Mouse (Mus musculus): ENCODE measurements at regions not wholly inside any gene's neighbourhood (a gene's known extent, or its start where the extent isn't known, plus 50 kb on each side); places are given as distances from the start of the nearest gene placed in this dataset.

DNA sequence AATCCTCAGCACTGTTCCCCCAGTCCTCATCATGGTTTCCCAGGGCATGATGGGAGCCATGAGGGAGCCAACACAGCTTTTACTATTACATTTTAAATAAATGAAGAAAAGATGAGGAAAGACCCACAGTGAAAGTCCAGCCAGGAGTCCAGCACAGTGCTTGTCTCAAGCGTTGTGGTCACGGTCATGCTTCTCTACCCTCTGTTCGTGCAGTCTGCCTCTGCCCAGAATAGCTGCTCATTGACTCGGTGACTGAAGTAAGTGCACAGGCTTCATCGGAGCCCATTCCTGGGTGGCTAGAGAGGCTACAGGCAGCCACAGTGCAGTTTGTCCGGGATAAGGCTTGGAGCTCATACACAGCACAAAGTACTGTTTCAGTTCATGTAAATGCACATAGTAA is 226.1 kb upstream of the Dpp6 start:
- no peaks in the 10 kb centered on the region for H3K79me2 ChIP-seq (ENCODE audit: control insufficient read depth, insufficient read depth, low read length, poor library complexity)
- H3K27me3 ChIP-seq (ENCODE audit: control insufficient read depth in 1 of 2, insufficient read depth in 2 of 2, low read length in 2 of 2): no peaks in the 10 kb centered on the region
- H3K4me3 ChIP-seq (ENCODE audit: control insufficient read depth in 1 of 2, insufficient read depth in 1 of 2, low read depth in 2 of 2, low read length in 2 of 2): no peak overlapping the region
- DNase-seq (ENCODE audit: low read depth, low spot score): no peak
- H3K9me3 ChIP-seq (replicated peaks; ENCODE audit: insufficient read depth, low read length): no peaks in the 10 kb centered on the region
- H3K4me1 ChIP-seq (ENCODE audit: control insufficient read depth in 1 of 2, insufficient read depth in 2 of 2, low read length in 2 of 2): no peaks in the 10 kb centered on the region
- no peak overlapping the region for H3K9ac ChIP-seq (ENCODE audit: control insufficient read depth, low read depth, low read length, poor library complexity, severe bottlenecking)
- no peak overlapping the region for H3K27ac ChIP-seq (ENCODE audit: control insufficient read depth, low read depth, low read length)
- H3K36me3 ChIP-seq (ENCODE audit: control insufficient read depth in 1 of 2, insufficient read depth in 2 of 2, low read length in 2 of 2): no peaks in the 10 kb centered on the region
- no peak for TF ChIP-seq CTCF (IDR thresholded peaks at IDR 0.05 in 2 of 3, conservative IDR thresholded peaks at IDR 0.05 in 1 of 3; ENCODE audit: control insufficient read depth in 1 of 3, insufficient read depth in 1 of 3, low read depth in 2 of 3, low read length in 3 of 3, poor library complexity in 1 of 3, severe bottlenecking in 1 of 3)
- no peak for TF ChIP-seq ZMIZ1 (IDR thresholded peaks at IDR 0.05; ENCODE audit: low read depth, low read length)
- TF ChIP-seq KAT2A (conservative IDR thresholded peaks at IDR 0.05; ENCODE audit: low read depth, low read length): no peak
- no peak for TF ChIP-seq USF1 (IDR thresholded peaks at IDR 0.05; ENCODE audit: low read depth, low read length)
- no peak for TF ChIP-seq TCF12 (IDR thresholded peaks at IDR 0.05; ENCODE audit: low read depth, low read length)
- no peak for TF ChIP-seq MEF2A (IDR thresholded peaks at IDR 0.05; ENCODE audit: extremely low read depth, insufficient replicate concordance, low read depth, low read length, poor library complexity, severe bottlenecking)
- TF ChIP-seq RAD21 (IDR thresholded peaks at IDR 0.05; ENCODE audit: low read depth, low read length): no peak
- TF ChIP-seq ELF1 (IDR thresholded peaks at IDR 0.05; ENCODE audit: low read depth, low read length): no peak
- no peak for TF ChIP-seq GABPA (IDR thresholded peaks at IDR 0.05; ENCODE audit: low read depth, low read length)
- no peak for TF ChIP-seq MYB (IDR thresholded peaks at IDR 0.05; ENCODE audit: low read depth, low read length)
- TF ChIP-seq USF2 (IDR thresholded peaks at IDR 0.05; ENCODE audit: borderline replicate concordance in 1 of 2, insufficient read depth in 1 of 2, low read depth in 1 of 2, low read length in 2 of 2): no peak

DNA sequence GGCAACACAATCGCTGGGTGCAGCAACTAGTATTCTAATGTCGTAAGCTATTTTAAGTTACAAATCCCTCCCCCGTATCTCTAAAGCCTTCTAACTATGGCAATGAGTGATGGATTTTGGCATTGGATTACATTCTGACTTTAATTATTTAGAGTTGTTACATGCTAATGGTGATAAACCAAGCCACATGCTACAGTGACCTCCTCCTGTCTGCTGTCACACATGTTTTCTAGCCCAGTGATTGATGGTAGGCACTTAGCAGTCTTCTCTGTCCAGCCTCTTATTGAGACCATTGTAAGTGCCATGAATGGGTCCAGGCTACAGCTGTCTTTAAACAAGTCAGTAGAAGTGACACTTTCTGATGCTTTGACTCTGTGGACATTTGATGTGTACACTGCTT is 224.7 kb upstream of the Dpp6 start:
- TF ChIP-seq GATA1 (IDR thresholded peaks at IDR 0.05; ENCODE audit: low read depth, low read length) (no peak), ZKSCAN1 (IDR thresholded peaks at IDR 0.05; ENCODE audit: low read depth, low read length) (no peak), TAL1 (IDR thresholded peaks at IDR 0.05; ENCODE audit: low read length) (no peak), RCOR1 (IDR thresholded peaks at IDR 0.05; ENCODE audit: low read depth, low read length) (no peak), TCF12 (IDR thresholded peaks at IDR 0.05; ENCODE audit: low read depth, low read length) (no peak), USF2 (IDR thresholded peaks at IDR 0.05; ENCODE audit: borderline replicate concordance in 1 of 2, insufficient read depth in 1 of 2, low read depth in 1 of 2, low read length in 2 of 2) (no peak), NELFE (IDR thresholded peaks at IDR 0.05; ENCODE audit: low read depth, low read length) (no peak)
- no peaks in the 10 kb centered on the region for H3K27me3 ChIP-seq (ENCODE audit: control insufficient read depth in 1 of 2, insufficient read depth in 2 of 2, low read length in 2 of 2)
- H3K9me3 ChIP-seq (replicated peaks; ENCODE audit: insufficient read depth, low read length): no peaks in the 10 kb centered on the region
- no peak overlapping the region for H3K4me3 ChIP-seq (ENCODE audit: control insufficient read depth in 1 of 2, insufficient read depth in 1 of 2, low read depth in 2 of 2, low read length in 2 of 2)
- H3K36me3 ChIP-seq (ENCODE audit: control insufficient read depth in 1 of 2, insufficient read depth in 2 of 2, low read length in 2 of 2): no peaks in the 10 kb centered on the region
- no peak overlapping the region for H3K27ac ChIP-seq (ENCODE audit: control insufficient read depth, low read depth, low read length)
- no peak for DNase-seq (ENCODE audit: low read depth, low spot score)
- H3K4me1 ChIP-seq (ENCODE audit: control insufficient read depth in 1 of 2, insufficient read depth in 2 of 2, low read length in 2 of 2): no peaks in the 10 kb centered on the region
- no peaks in the 10 kb centered on the region for H3K79me2 ChIP-seq (ENCODE audit: control insufficient read depth, insufficient read depth, low read length, poor library complexity)
- H3K9ac ChIP-seq (ENCODE audit: control insufficient read depth, low read depth, low read length, poor library complexity, severe bottlenecking): no peak overlapping the region
